Mouse (Mus musculus) CH12.LX (cell line): ENCODE data around the gene Lrrc8b.

Source experiments
- CTCF ChIP-seq, 2 experiments: IDR thresholded peaks in 1 of 2; conservative IDR thresholded peaks in 1 of 2; 2 replicates each; pipeline ENCODE4 v1.5.1; 2011 to 2012; ENCODE audit warnings: low read depth in 2 of 2, low read length in 2 of 2, improper control_type of control experiment in 1 of 2, inconsistent platforms in 1 of 2, mild to moderate bottlenecking in 1 of 2, moderate library complexity in 1 of 2
- EP300 ChIP-seq: IDR thresholded peaks from 2 replicates; pipeline ENCODE4 v1.6.1; 2011; ENCODE audit warnings: low read length, improper control_type of control experiment
- MEF2A ChIP-seq: IDR thresholded peaks from 2 replicates; pipeline ENCODE4 v1.6.1; 2014; ENCODE audit warnings: low read depth, mild to moderate bottlenecking, inconsistent platforms, low read length, improper control_type of control experiment, borderline replicate concordance
- SMC3 ChIP-seq: IDR thresholded peaks from 2 replicates; pipeline ENCODE4 v1.6.1; 2011; ENCODE audit warnings: low read depth, low read length, improper control_type of control experiment
- USF1 ChIP-seq: IDR thresholded peaks from 2 replicates; pipeline ENCODE4 v1.6.1; 2014; ENCODE audit warnings: low read depth, mild to moderate bottlenecking, inconsistent platforms, low read length, improper control_type of control experiment
- ZC3H11A ChIP-seq: IDR thresholded peaks from 2 replicates; pipeline ENCODE4 v1.6.1; 2012; ENCODE audit warnings: low read depth, mild to moderate bottlenecking, inconsistent platforms, low read length, improper control_type of control experiment

GRCm38 (mm10) chr5:105530576-105530975 lies 115.0 kb downstream of the Lrrc8b start:
- TF ChIP-seq CTCF (conservative IDR thresholded peaks at IDR 0.05 in 1 of 2, IDR thresholded peaks at IDR 0.05 in 1 of 2; ENCODE audit: low read depth in 2 of 2, low read length in 2 of 2): no peak
- no peak for TF ChIP-seq SMC3
- TF ChIP-seq EP300: no peak
- TF ChIP-seq MEF2A: no peak
- no peak for TF ChIP-seq USF1
- TF ChIP-seq ZC3H11A: no peak
